Mouse (Mus musculus): ENCODE data around the gene Nacad. TPM values are rescaled to one million over a fixed set of nuclear protein-coding genes. Genes with fewer than 3 reads are reported as not detected.
"Not testable (repeated sequence)": the region's sequence is repeated elsewhere in the genome, so short reads cannot be mapped to it uniquely, and the experiment has no call there.

Nacad gene
- 17.2 and 39.7 TPM in 2 replicates for polyA plus RNA-seq (2016; fragmentation: Nextera tagmentation; extraction: Ambion mirVana)

DNA sequence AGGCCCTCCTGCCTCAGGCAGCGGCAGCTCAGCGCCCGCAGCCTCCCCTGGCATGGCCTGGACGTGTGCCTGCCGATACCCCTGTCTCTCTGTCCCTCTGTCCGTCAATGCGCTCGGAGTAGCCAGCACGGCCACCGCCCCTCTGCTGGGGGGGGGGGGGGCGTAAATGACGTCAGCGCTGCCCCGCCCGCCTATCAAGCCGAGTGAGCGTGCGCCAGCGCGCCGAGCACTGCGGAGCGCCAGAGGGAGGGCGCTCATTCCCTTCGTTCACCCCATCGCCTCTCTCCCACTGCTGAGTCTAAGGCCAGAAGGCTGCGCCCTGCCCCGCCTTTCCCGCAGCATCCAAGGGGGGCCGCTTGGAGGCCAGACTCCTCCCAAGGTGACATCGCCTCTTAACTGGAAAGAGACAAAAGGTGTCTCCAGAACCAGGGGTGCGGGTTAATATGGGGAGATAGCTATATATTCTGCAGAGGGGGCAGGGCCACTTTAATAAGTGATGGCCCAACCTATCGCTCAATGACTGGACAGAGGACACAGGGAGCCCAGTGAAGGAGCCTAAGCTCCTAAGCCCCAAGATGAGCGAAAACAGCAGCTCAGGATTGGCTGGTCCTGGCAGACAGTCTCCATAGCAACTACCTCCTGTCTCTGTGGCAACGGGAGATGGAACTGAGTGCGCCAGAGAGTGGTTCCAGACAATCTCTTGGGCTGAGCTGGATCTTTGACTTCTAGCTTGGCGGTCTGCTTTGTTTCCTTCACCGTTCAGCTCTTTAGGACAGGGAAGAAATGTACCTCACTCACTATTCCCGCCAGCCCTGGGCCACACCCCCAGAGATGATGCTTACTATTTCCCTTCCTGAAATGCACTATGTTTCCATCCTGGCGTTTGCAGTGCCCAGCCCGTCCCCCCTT, at the start of gene Nacad:
TSS of gene Nacad (minus strand) at position 563 of the 909 bp plus-strand sequence.
- Histone ChIP-seq H3K9me3 (replicated peaks) (no peaks in the 10 kb centered on the region), H3K27me3 (ENCODE audit: low read depth, poor library complexity, severe bottlenecking) (peaks cover 40% of the 10 kb centered on the region), H3K4me1 (peaks cover 53% of the 10 kb centered on the region), H3K4me3 (peak within 1 kb of the TSS; percentile 60), H3K36me3 (peaks cover 22% of the 10 kb centered on the region), H3K27ac (replicated peaks) (peak within 1 kb of the TSS; percentile 81)
- WGBS, result 4% methylated on average over 41 of the region's 41 CpGs
- peak; percentile 80 for DNase-seq (ENCODE audit: low spot score)

DNA sequence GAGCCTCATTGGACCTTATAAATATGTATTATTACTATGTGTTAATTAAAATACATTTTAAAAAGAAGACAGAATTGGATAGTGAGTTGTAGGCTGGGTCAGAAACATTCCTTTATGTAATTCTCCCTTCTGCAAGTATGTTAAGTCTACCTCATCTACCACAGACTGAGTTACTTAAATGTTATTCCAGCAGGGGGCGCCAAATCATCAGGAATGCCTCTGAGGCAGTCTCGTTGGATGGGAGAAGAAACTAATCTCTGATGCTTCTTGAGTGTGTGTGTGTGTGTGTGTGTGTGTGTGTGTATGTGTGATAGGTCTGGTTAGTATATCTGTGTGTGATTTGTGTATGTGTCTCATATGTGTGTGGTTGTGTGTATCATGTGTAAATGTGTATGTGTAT, 49.0 kb upstream of the Nacad start:
- DNase-seq (ENCODE audit: low spot score), result peak; percentile 80
- WGBS, result 1% methylated on average over 2 of the region's 2 CpGs
- no peaks in the 10 kb centered on the region for H3K36me3 ChIP-seq

DNA sequence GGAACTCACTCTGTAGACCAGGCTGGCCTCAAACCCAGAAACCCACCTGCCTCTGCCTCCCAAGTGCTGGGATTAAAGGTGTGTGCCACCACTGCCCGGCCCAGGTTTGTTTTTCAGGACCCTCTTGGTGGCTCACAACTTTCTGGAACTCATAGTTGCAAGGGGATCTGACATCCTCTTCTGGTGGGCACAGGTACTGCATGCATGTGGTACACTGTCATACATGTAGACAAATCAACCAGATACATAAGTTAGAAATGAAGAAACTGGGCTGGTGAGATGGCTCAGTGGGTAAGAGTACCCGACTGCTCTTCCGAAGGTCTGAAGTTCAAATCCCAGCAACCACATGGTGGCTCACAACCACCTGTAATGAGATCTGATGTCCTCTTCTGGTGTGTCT, 47.1 kb upstream of the Nacad start:
- WGBS, result 89% methylated on average over 3 of the region's 3 CpGs
- not testable (repeated sequence) for H3K27ac ChIP-seq (replicated peaks); H3K36me3 ChIP-seq; H3K27me3 ChIP-seq (ENCODE audit: low read depth, poor library complexity, severe bottlenecking); DNase-seq (ENCODE audit: low spot score); H3K9me3 ChIP-seq (replicated peaks); H3K4me3 ChIP-seq
- peaks cover 13% of the 10 kb centered on the region for H3K4me1 ChIP-seq

More for the DNA sequence above, 49.0 kb upstream of the Nacad start:
- peaks cover 13% of the 10 kb centered on the region for H3K27me3 ChIP-seq (ENCODE audit: low read depth, poor library complexity, severe bottlenecking)
- H3K9me3 ChIP-seq (replicated peaks), result no peaks in the 10 kb centered on the region
- no peak overlapping the region for H3K27ac ChIP-seq (replicated peaks)
- H3K4me1 ChIP-seq, result peaks cover 26% of the 10 kb centered on the region
- H3K4me3 ChIP-seq, result no peak overlapping the region

DNA sequence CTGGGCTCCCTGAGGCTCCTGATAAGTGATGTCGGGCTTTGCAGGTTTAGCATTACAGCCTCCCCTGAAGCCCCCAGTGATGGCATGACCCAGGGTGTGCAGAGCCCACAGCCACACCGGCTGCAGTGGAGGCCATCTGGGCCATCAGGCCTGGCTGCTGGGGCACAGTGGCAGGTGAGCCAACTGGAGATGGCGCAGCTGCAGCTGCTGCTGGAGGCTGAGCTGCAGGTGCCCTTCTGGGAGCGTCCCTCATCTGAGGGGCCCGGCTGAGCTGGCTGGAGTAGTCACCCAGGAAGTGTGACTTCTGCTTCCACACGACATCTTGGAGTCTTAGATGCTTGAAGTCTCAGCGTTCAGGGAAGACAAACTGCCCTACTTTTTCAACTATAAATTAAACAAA, 44.7 kb upstream of the Nacad start:
- H3K27me3 ChIP-seq (ENCODE audit: low read depth, poor library complexity, severe bottlenecking), result no peaks in the 10 kb centered on the region
- no peak overlapping the region for H3K4me3 ChIP-seq
- H3K27ac ChIP-seq (replicated peaks), result no peak overlapping the region
- no peaks in the 10 kb centered on the region for H3K9me3 ChIP-seq (replicated peaks)
- DNase-seq (ENCODE audit: low spot score), result no peak
- WGBS, result 71% methylated on average over 7 of the region's 7 CpGs
- H3K4me1 ChIP-seq, result no peaks in the 10 kb centered on the region
- H3K36me3 ChIP-seq, result no peaks in the 10 kb centered on the region

- no peaks in the 10 kb centered on the region for H3K27me3 ChIP-seq (ENCODE audit: low read depth, poor library complexity, severe bottlenecking)
- no peak overlapping the region for H3K4me3 ChIP-seq
- no peak overlapping the region for H3K27ac ChIP-seq (replicated peaks)
- no peaks in the 10 kb centered on the region for H3K36me3 ChIP-seq
- 64% methylated on average over 9 of the region's 9 CpGs for WGBS
- no peaks in the 10 kb centered on the region for H3K4me1 ChIP-seq
- no peaks in the 10 kb centered on the region for H3K9me3 ChIP-seq (replicated peaks)
- no peak for DNase-seq (ENCODE audit: low spot score)
Measured at GRCm38 (mm10) chr11:6647831-6648724, 42.2 kb upstream of the Nacad start.

DNA sequence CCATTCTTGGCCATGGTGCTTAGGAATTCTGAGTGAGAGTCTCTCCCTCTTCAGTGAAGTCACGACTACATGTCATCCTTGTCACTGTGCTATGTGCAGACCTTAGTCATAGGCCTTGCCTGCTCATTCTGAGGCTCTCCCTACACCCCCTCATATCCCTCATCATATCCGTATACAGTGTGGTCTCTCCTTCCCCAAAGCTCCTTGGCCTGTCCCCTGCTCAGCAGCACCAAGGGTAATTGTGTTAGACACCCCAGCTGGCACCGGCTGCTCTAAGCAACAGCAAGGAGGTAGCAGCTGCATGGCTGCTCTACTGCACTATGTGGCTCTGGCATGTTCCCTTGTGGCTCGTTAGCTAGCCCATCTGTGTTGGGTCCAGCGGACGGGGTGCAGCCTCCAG, 38.7 kb upstream of the Nacad start:
- Histone ChIP-seq H3K4me1 (no peaks in the 10 kb centered on the region), H3K9me3 (replicated peaks) (no peaks in the 10 kb centered on the region), H3K27me3 (ENCODE audit: low read depth, poor library complexity, severe bottlenecking) (no peaks in the 10 kb centered on the region), H3K4me3 (no peak overlapping the region), H3K36me3 (no peaks in the 10 kb centered on the region), H3K27ac (replicated peaks) (no peak overlapping the region)
- WGBS, result 83% methylated on average over 6 of the region's 6 CpGs
- DNase-seq (ENCODE audit: low spot score), result no peak

- H3K4me3 ChIP-seq, result no peak overlapping the region
- WGBS, result 78% methylated on average over 6 of the region's 6 CpGs
- H3K36me3 ChIP-seq, result no peaks in the 10 kb centered on the region
- H3K9me3 ChIP-seq (replicated peaks), result no peaks in the 10 kb centered on the region
- no peaks in the 10 kb centered on the region for H3K27me3 ChIP-seq (ENCODE audit: low read depth, poor library complexity, severe bottlenecking)
- H3K4me1 ChIP-seq, result no peaks in the 10 kb centered on the region
- H3K27ac ChIP-seq (replicated peaks), result no peak overlapping the region
- DNase-seq (ENCODE audit: low spot score), result no peak
Measured at GRCm38 (mm10) chr11:6639072-6639471, 33.2 kb upstream of the Nacad start.

GRCm38 (mm10) chr11:6638537-6638936, 32.7 kb upstream of the Nacad start, which contains the start of gene Wap:
Wap (minus strand) TSS chr11:6638637.
- Histone ChIP-seq H3K36me3 (no peaks in the 10 kb centered on the region), H3K9me3 (replicated peaks) (no peaks in the 10 kb centered on the region), H3K27ac (replicated peaks) (no peak within 1 kb of the TSS), H3K27me3 (ENCODE audit: low read depth, poor library complexity, severe bottlenecking) (no peaks in the 10 kb centered on the region), H3K4me3 (no peak within 1 kb of the TSS), H3K4me1 (no peaks in the 10 kb centered on the region)
- no peak for DNase-seq (ENCODE audit: low spot score)
- WGBS, result 90% methylated on average over 4 of the region's 4 CpGs

- Histone ChIP-seq H3K27ac (replicated peaks) (no peak overlapping the region), H3K4me1 (no peaks in the 10 kb centered on the region), H3K27me3 (ENCODE audit: low read depth, poor library complexity, severe bottlenecking) (no peaks in the 10 kb centered on the region), H3K9me3 (replicated peaks) (no peaks in the 10 kb centered on the region), H3K4me3 (no peak overlapping the region), H3K36me3 (no peaks in the 10 kb centered on the region)
- 72% methylated on average over 8 of the region's 8 CpGs for WGBS
- no peak for DNase-seq (ENCODE audit: low spot score)
Measured at GRCm38 (mm10) chr11:6636150-6636549, 30.3 kb upstream of the Nacad start.

- no peak for DNase-seq (ENCODE audit: low spot score)
- Histone ChIP-seq H3K27ac (replicated peaks) (no peak overlapping the region), H3K4me3 (no peak overlapping the region), H3K4me1 (peaks cover 13% of the 10 kb centered on the region), H3K36me3 (peaks cover 2% of the 10 kb centered on the region; the same call in 1 of the 2 replicates), H3K9me3 (replicated peaks) (no peaks in the 10 kb centered on the region), H3K27me3 (ENCODE audit: low read depth, poor library complexity, severe bottlenecking) (no peaks in the 10 kb centered on the region)
Measured at GRCm38 (mm10) chr11:6629655-6630054, 23.8 kb upstream of the Nacad start.

DNA sequence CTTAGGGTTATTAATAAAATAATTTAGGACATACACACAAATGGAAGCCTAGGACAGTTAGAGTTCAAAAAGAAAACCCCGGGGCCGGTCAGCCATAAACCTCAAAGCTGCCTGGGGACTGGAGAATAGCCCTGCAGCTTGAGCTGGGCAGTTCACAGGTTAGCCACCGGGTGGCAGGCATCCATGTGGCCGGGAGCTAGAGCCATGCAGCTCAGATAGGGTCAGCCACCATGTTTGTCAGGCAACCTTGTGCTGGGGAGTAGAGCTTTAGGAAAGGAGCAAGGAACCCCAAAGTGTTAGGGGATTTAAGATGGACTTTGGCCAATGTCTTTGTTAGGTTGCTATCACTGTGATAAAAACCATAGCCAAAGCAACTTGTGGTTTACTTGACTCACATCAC, 22.7 kb upstream of the Nacad start:
- peak; percentile 74 for DNase-seq (ENCODE audit: low spot score)
- peaks cover 24% of the 10 kb centered on the region for H3K4me1 ChIP-seq
- no peak overlapping the region for H3K27ac ChIP-seq (replicated peaks)
- no peak overlapping the region for H3K4me3 ChIP-seq
- no peaks in the 10 kb centered on the region for H3K9me3 ChIP-seq (replicated peaks)
- H3K27me3 ChIP-seq (ENCODE audit: low read depth, poor library complexity, severe bottlenecking), result no peaks in the 10 kb centered on the region
- WGBS, result 27% methylated on average over 4 of the region's 4 CpGs
- H3K36me3 ChIP-seq, result peaks cover 13% of the 10 kb centered on the region

DNA sequence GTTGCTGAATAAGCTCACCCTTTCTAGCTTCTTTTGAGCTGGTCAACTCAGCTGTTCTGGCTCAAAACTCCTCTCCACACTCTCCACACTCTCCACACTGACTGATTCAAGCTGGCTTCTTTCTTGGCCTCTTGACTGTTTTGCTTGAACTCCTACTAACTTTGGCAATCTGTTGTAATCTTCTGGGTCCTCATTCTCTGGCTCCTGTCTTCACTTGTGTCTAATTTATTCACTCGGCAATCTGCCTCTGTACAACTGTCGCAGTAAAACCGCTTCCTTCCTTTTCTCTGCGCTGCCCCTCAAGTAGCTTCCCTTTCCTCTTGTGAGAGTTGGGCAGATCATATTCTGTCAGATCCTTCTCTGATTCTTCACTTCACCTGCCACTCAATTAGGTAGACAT, 21.9 kb upstream of the Nacad start:
- Histone ChIP-seq H3K36me3 (peaks cover 22% of the 10 kb centered on the region), H3K9me3 (replicated peaks) (no peaks in the 10 kb centered on the region)
- DNase-seq (ENCODE audit: low spot score), result no peak

More for the DNA sequence above, 21.9 kb upstream of the Nacad start:
- Histone ChIP-seq H3K27ac (replicated peaks) (no peak overlapping the region), H3K27me3 (ENCODE audit: low read depth, poor library complexity, severe bottlenecking) (no peaks in the 10 kb centered on the region), H3K4me1 (peaks cover 30% of the 10 kb centered on the region), H3K4me3 (no peak overlapping the region)
- WGBS, result 91% methylated on average over 4 of the region's 4 CpGs

Measured in midbrain, embryonic 10.5 days (tissue).